Mouse (Mus musculus) kidney, postnatal 0 days (tissue): Measurements from ENCODE around the gene Cep295. TPM values are rescaled to one million over a fixed set of nuclear protein-coding genes. Genes with fewer than 3 reads are reported as not detected.

Experiments used
- ATAC-seq: fragments of 200-750 bp; cut with Nextera tagmentation; replicated peaks from 2 replicates; pipeline ENCODE4 v1.8.0; 2017; ENCODE audit warnings: low read depth, moderate number of reproducible peaks, moderate TSS enrichment, moderate library complexity; ENCODE audit not compliant: low FRiP score
- DNase-seq: peaks from one replicate; pipeline ENCODE4 v3.0.0-alpha.2; 2016; ENCODE audit warnings: low spot score
- H3K27ac ChIP-seq: fragments of 300-500 bp; sonication (generic); 2 replicates; pipeline ENCODE4 v1.5.1; 2014; ENCODE audit warnings: mild to moderate bottlenecking
- H3K27me3 ChIP-seq: fragments of 300-500 bp; sonication (generic); 2 replicates; pipeline ENCODE4 v1.6.1; 2014; ENCODE audit warnings: low read length, mixed read lengths; ENCODE audit not compliant: insufficient read depth
- H3K36me3 ChIP-seq: fragments of 300-500 bp; sonication (generic); 2 replicates; pipeline ENCODE4 v1.6.1; 2014; ENCODE audit warnings: low read length, mixed read lengths; ENCODE audit not compliant: insufficient read depth
- H3K4me1 ChIP-seq: fragments of 300-500 bp; sonication (generic); replicated peaks from 2 replicates; pipeline ENCODE4 v1.6.1; 2014; ENCODE audit warnings: antibody characterized with exemption, low read length, mixed read lengths; ENCODE audit not compliant: insufficient read depth
- H3K4me2 ChIP-seq: fragments of 300-500 bp; sonication (generic); 2 replicates; pipeline ENCODE4 v1.6.1; 2014; ENCODE audit warnings: mild to moderate bottlenecking, low read length, moderate library complexity, mixed read lengths
- H3K4me3 ChIP-seq: fragments of 300-500 bp; sonication (generic); replicated peaks from 2 replicates; pipeline ENCODE4 v1.5.1; 2014; ENCODE audit warnings: low read depth, low read length
- H3K9ac ChIP-seq: fragments of 300-500 bp; sonication (generic); 2 replicates; pipeline ENCODE4 v1.6.1; 2014; ENCODE audit warnings: low read depth, low read length
- H3K9me3 ChIP-seq: fragments of 300-500 bp; sonication (generic); replicated peaks from 2 replicates; pipeline ENCODE4 v1.6.1; 2016; ENCODE audit warnings: low read length, inconsistent platforms, mixed read lengths
- CTCF ChIP-seq: IDR thresholded peaks from 2 replicates; pipeline ENCODE4 v1.5.1; 2016; ENCODE audit warnings: antibody characterized with exemption, low read depth, mild to moderate bottlenecking, moderate library complexity
- WGBS: fragments of 180-500 bp; shearing (Covaris S2); extraction: QIAGEN DNeasy Blood & Tissue Kit; methylation state at CpG from one replicate; pipeline ENCODE4 v1.1.7; 2014; 5-methylcytosine and 5-hydroxymethylcytosine counted together
- polyA plus RNA-seq: library from polyadenylated mRNA; unstranded; fragments of >200 nt; fragmentation: Nextera tagmentation; extraction: Ambion mirVana; gene quantifications from 2 replicates; pipeline ENCODE4 v1.2.1, GENCODE M21; 2015

Cep295 gene
- polyA plus RNA-seq, 1 experiment from 2014 or later, result 7.4 TPM

DNA sequence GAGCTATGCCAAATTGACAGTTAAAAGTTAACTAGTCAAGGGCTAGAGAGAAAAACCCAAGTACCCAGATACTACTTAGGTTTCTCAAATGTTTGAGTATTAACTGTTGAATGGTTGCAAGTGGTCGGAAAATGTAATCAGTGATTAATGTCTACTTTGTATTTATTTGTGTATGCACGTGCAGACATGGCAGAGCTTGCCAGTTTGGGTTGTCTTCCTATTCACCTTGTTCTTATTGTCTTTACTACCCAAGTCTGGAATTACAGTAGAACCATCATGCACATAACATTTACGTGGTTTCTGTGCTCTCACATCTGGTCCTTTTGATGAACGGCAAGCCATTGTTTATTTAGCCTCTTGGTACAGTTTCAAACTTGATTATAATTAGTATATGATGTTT, 48.2 kb downstream of the Cep295 start:
- peaks cover 43% of the 10 kb centered on the region for H3K36me3 ChIP-seq
- TF ChIP-seq CTCF, result no peak
- DNase-seq, result no peak

DNA sequence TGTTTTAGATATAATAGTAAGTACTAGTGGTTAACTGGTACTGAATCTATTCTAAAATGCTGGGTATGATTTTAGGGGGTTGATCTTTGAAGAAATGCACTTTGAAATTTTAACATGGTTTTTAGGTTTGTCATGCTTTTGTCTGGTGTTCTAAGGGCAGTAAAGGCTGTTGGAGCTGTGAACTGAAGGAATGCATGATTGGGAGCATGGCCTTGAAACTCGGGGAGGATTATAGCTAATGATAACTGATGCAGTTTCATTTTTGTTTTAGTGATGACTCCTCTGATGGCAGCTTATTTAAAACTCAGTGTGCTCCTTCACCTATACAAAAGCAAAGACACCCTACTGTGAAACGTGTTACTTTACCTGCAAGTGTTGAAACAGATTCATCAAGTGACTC, 49.3 kb downstream of the Cep295 start:
- Histone ChIP-seq H3K9me3 (no peaks in the 10 kb centered on the region), H3K4me3 (peak overlapping the region; percentile 88), H3K36me3 (peaks cover 32% of the 10 kb centered on the region), H3K4me2 (peak overlapping the region; percentile 57; the same call in 1 of the 2 replicates), H3K4me1 (0 out of 2 replicates have a peak, but pooled peaks cover 14% of the 10 kb centered on the region), H3K9ac (no peak overlapping the region), H3K27me3 (no peaks in the 10 kb centered on the region), H3K27ac (no peak overlapping the region)
- TF ChIP-seq CTCF, result no peak
- DNase-seq, result no peak
- no peak for ATAC-seq
- WGBS, result 42% methylated on average over 2 of the region's 2 CpGs

More for the DNA sequence above, 48.2 kb downstream of the Cep295 start:
- 49% methylated on average over 4 of the region's 4 CpGs for WGBS
- Histone ChIP-seq H3K4me2 (peak overlapping the region; percentile 27; the same call in 1 of the 2 replicates), H3K27me3 (no peaks in the 10 kb centered on the region), H3K4me3 (no peak overlapping the region), H3K27ac (no peak overlapping the region), H3K9ac (no peak overlapping the region; the same call in 1 of the 2 replicates), H3K4me1 (0 out of 2 replicates have a peak, but pooled peaks cover 14% of the 10 kb centered on the region), H3K9me3 (no peaks in the 10 kb centered on the region)
- no peak for ATAC-seq

DNA sequence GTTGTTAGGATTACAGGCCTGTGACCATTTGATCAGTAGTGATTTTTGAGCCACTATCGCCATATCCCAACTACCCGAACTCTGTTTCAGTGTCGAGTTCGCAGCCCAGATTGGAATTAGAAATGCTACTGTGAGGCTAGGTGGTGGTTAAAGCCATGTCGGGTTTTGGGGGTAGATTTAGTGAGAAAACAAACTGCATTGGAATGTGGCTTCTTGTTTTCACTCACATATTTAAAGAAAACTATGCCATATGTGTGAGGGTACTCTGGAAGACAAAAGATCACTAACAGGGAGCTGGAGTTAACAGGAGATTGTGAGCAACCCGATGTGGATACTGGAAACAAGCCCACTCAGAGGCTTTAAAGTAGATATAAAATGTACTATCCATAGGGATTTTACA, 50.3 kb downstream of the Cep295 start:
- ATAC-seq, result no peak
- no peak for TF ChIP-seq CTCF
- Histone ChIP-seq H3K4me1 (0 out of 2 replicates have a peak, but pooled peaks cover 14% of the 10 kb centered on the region), H3K9ac (peak overlapping the region; percentile 91), H3K4me3 (peak overlapping the region; percentile 88), H3K36me3 (peaks cover 25% of the 10 kb centered on the region), H3K4me2 (peak overlapping the region; percentile 57), H3K9me3 (no peaks in the 10 kb centered on the region), H3K27me3 (no peaks in the 10 kb centered on the region), H3K27ac (no peak overlapping the region; the same call in 1 of the 2 replicates)
- DNase-seq, result no peak
- WGBS, result 7% methylated on average over 6 of the region's 6 CpGs

DNA sequence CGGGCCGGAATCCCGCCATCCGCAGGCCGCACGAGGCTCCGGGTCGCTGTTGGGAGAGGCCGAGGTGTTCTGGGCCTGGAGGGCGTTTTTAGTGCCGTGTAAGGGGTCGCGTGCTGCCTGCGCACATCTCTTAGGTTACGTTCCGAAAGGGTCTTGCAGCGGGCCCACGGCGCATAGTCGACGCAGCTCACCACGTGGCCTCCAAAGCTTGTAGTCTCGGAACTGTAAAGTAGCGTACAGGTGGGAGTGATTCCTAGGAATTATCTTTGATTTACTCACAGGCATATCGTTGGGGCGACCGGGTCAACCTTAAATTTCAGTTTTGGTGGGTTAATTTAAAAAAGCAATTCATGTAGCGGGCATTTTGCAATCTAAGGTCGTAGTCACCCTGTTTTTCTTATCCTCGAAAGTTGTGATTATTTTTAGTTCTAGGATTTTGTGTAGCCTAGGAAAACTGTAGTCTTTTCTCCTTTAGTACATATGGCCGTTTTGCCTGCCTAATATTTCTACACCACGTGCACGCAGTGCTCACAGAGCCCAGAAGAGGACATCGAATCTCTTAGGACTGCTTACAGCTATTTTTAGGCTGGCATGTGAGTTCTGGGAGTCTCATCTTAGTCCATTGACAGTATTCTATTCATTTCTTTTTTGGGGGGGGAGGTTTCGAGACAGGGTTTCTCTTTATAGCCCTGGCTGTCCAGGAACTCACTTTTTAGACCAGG, 51.0 kb downstream of the Cep295 start, which contains the start of gene 4931406C07Rik:
4931406C07Rik (minus strand) TSS at position 51 of the 722 bp plus-strand sequence.
- Histone ChIP-seq H3K4me1 (0 out of 2 replicates have a peak, but pooled peaks cover 14% of the 10 kb centered on the region), H3K36me3 (peaks cover 19% of the 10 kb centered on the region), H3K4me3 (peak within 1 kb of the TSS; percentile 88), H3K4me2 (peak within 1 kb of the TSS; percentile 57), H3K9ac (peak within 1 kb of the TSS; percentile 91), H3K27me3 (no peaks in the 10 kb centered on the region), H3K27ac (peak within 1 kb of the TSS; percentile 94), H3K9me3 (no peaks in the 10 kb centered on the region)
- ATAC-seq (peak; percentile 65), DNase-seq (peak; percentile 65)
- TF ChIP-seq CTCF, result no peak
- WGBS, result under 1% methylated on average over 35 of the region's 35 CpGs

DNA sequence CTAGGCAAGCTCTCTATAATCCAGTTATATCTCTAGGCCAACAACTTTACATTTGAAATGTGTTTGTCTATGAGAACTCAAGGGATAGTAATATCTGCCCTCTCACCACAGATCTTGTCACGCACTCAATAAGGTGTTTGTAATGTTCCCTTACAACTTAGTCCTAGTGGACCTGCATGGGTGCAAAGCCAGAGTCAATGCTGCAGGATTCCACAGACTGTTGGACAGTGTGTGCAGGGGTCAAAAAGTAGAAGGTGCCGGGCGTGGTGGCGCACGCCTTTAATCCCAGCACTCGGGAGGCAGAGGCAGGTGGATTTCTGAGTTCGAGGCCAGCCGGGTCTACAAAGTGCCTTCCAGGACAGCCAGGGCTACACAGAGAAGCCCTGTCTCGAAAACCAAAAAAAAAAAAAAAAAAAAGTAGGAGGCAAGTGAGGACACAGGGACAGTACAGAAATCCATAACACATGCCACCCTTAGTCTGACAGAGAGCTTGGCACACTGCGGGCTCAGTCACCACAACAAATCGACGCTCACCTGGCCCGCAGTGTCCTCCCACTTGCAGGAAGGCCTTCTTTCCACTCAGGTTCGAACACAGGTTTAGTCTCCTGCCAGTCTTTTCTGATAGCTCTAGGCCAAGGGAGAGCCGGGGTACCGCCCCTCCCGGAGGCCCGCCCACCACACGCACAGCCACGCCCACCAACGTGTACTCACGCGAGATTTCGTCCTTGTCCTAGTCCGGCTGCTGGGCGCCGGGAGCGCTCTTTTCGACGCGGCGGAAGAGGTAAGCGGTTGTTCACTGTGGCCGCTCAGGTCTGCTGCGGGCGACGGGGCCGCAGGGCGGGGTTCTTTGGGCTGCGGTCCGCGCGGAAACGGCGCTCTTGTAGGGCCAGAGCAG, 51.8 kb downstream of the Cep295 start, which contains the start of gene Taf1d:
Taf1d (plus strand) TSS at position 712 of the 895 bp plus-strand sequence.
- peaks cover 17% of the 10 kb centered on the region for H3K36me3 ChIP-seq
- peak within 1 kb of the TSS; percentile 91 for H3K9ac ChIP-seq
- 0 out of 2 replicates have a peak, but pooled peaks cover 14% of the 10 kb centered on the region for H3K4me1 ChIP-seq
- peak; percentile 96 for DNase-seq
- ATAC-seq, result peak; percentile 95
- H3K4me2 ChIP-seq, result peak within 1 kb of the TSS; percentile 57
- no peaks in the 10 kb centered on the region for H3K27me3 ChIP-seq
- 11% methylated on average over 45 of the region's 45 CpGs for WGBS
- no peak for TF ChIP-seq CTCF
- peak within 1 kb of the TSS; percentile 94 for H3K27ac ChIP-seq
- no peaks in the 10 kb centered on the region for H3K9me3 ChIP-seq
- peak within 1 kb of the TSS; percentile 88 for H3K4me3 ChIP-seq

DNA sequence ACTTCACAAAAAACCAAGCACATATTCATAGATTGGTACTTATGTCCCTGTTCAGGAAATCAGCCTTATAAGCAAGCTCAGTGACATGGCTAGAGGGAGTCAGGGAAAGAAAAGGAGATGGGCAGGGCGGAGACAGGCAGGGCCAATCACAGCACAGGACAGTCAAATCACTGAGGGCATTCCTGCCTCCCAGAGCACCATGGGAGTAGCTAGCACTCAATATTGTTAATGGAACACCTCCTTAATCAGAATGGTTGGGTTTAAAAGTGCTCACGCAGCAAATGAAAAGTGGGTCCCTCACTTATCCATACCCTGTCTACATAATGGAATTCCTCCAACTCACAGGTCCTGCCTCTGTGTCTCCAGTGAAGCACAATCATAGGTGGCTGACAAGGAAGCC, 54.7 kb downstream of the Cep295 start:
- H3K4me2 ChIP-seq, result no peak overlapping the region
- peak overlapping the region; percentile 57; the same call in 1 of the 2 replicates for H3K27ac ChIP-seq
- no peaks in the 10 kb centered on the region for H3K27me3 ChIP-seq
- TF ChIP-seq CTCF, result no peak
- peak; percentile 36; the same call in 1 of the 2 replicates for ATAC-seq
- no peaks in the 10 kb centered on the region for H3K9me3 ChIP-seq
- H3K4me1 ChIP-seq, result 0 out of 2 replicates have a peak, but pooled peaks cover 8% of the 10 kb centered on the region
- H3K36me3 ChIP-seq, result no peaks in the 10 kb centered on the region
- DNase-seq, result no peak
- no peak overlapping the region for H3K9ac ChIP-seq
- no peak overlapping the region for H3K4me3 ChIP-seq
- WGBS, result 81% methylated on average over 2 of the region's 2 CpGs
